Mouse (Mus musculus) megakaryocyte, embryonic 14.5 days (primary cell): ENCODE data around the gene Eln.

ENCODE experiments used
- FLI1 ChIP-seq: IDR thresholded peaks from 2 replicates; pipeline ENCODE4 v1.6.1; 2012; ENCODE audit warnings: low read length, inconsistent platforms, mixed read lengths
- GATA1 ChIP-seq: IDR thresholded peaks from 3 replicates; pipeline ENCODE4 v1.6.1; 2012; ENCODE audit warnings: mixed read lengths, low read length, inconsistent platforms, borderline replicate concordance

DNA sequence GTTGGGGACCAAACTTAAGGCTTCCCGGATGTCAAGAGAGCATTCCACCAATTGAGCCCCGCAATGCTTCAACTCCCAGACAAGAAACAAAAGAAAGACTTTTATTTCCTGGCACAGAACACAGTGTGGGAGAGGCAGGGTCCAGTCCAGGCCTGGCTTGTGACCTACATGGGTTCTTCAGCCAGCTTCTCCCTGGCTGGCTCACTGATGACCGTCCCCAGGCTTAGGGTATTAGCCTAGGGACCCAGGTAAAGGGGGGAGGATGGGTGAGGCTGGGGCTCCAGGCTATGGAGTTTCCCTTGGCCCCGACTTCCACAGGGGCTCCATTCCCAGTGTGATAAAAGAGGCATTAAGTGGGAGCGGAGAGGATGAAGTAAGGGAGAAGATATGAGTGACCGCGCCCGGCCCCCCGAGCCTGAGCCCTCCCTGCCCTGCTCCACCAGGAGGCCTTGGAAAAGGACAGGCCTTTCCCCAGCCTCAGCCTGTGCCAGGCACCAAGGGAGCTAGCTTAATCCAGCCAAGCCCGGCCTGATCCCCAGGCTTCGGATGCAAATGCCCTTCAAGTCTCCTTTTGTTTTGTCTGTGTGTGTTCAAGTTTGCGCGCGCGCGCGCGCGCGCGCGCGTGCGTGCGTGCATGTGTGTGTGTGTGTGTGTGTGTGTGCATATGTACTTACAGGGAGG, 38.7 kb upstream of the Eln start:
- TF ChIP-seq GATA1 (no peak), FLI1 (no peak)
